Mouse (Mus musculus) heart, embryonic 16.5 days (tissue): ENCODE measurements around the gene Npr2. TPM values are rescaled to one million over a fixed set of nuclear protein-coding genes. Genes with fewer than 3 reads are reported as not detected.

Source experiments
- ATAC-seq: fragments of 200-750 bp; cut with Nextera tagmentation; replicated peaks from 2 replicates; pipeline ENCODE4 v1.8.0; 2017; ENCODE audit warnings: moderate number of reproducible peaks; ENCODE audit not compliant: insufficient read depth, low FRiP score; ENCODE audit errors: extremely low read depth
- H3K27ac ChIP-seq: fragments of 300-500 bp; sonication (generic); 2 replicates; pipeline ENCODE4 v1.5.1; 2014; ENCODE audit warnings: mild to moderate bottlenecking, low read length, control low read depth, moderate library complexity
- H3K27me3 ChIP-seq: fragments of 300-500 bp; sonication (generic); 2 replicates; pipeline ENCODE4 v1.6.1; 2014; ENCODE audit warnings: low read length, mixed read lengths; ENCODE audit not compliant: control insufficient read depth, insufficient read depth
- H3K36me3 ChIP-seq: fragments of 300-500 bp; sonication (generic); 2 replicates; pipeline ENCODE4 v1.6.1; 2014; ENCODE audit not compliant: control insufficient read depth, insufficient read depth
- H3K4me1 ChIP-seq: fragments of 300-500 bp; sonication (generic); 2 replicates; pipeline ENCODE4 v1.6.1; 2014; ENCODE audit warnings: low read length, mixed read lengths; ENCODE audit not compliant: control insufficient read depth, insufficient read depth
- H3K4me2 ChIP-seq: fragments of 300-500 bp; sonication (generic); 2 replicates; pipeline ENCODE4 v1.6.1; 2014; ENCODE audit warnings: low read depth, mild to moderate bottlenecking, control low read depth, low read length
- H3K4me3 ChIP-seq: fragments of 300-500 bp; sonication (generic); 2 replicates; pipeline ENCODE4 v1.5.1; 2014; ENCODE audit warnings: mild to moderate bottlenecking, control low read depth, low read length
- H3K9ac ChIP-seq: fragments of 300-500 bp; sonication (generic); 2 replicates; pipeline ENCODE4 v1.6.1; 2014; ENCODE audit warnings: low read length, control low read depth
- H3K9me3 ChIP-seq: fragments of 300-500 bp; sonication (generic); replicated peaks from 2 replicates; pipeline ENCODE4 v1.6.1; 2016; ENCODE audit warnings: low read length; ENCODE audit not compliant: control insufficient read depth
- WGBS: fragments of 180-500 bp; shearing (Covaris S2); extraction: QIAGEN DNeasy Blood & Tissue Kit; methylation state at CpG from one replicate; pipeline ENCODE4 v1.1.7; 2014; 5-methylcytosine and 5-hydroxymethylcytosine counted together
- polyA plus RNA-seq: library from polyadenylated mRNA; unstranded; fragments of >200 nt; fragmentation: Nextera tagmentation; extraction: Ambion mirVana; gene quantifications from 2 replicates; pipeline ENCODE4 v1.2.1, GENCODE M21; 2015

Npr2 gene
- polyA plus RNA-seq, 1 experiment from 2014 or later = 9.1 TPM

GRCm38 (mm10) chr4:43655656-43656338, 24.1 kb downstream of the Npr2 start:
- ATAC-seq = peak; percentile 26
- peak overlapping the region; percentile 68 for H3K4me3 ChIP-seq
- H3K4me2 ChIP-seq = peak overlapping the region; percentile 68
- peaks cover 4% of the 10 kb centered on the region for H3K4me1 ChIP-seq
- no peaks in the 10 kb centered on the region for H3K9me3 ChIP-seq
- peak overlapping the region; percentile 85 for H3K9ac ChIP-seq
- H3K36me3 ChIP-seq = no peaks in the 10 kb centered on the region
- H3K27ac ChIP-seq = peak overlapping the region; percentile 88
- 4% methylated on average over 34 of the region's 34 CpGs for WGBS
- no peaks in the 10 kb centered on the region for H3K27me3 ChIP-seq

- under 1% methylated on average over 34 of the region's 34 CpGs for WGBS
Measured at GRCm38 (mm10) chr4:43656339-43657109, 24.8 kb downstream of the Npr2 start, which contains the start of gene Hint2. Gene Hint2, minus strand, starts transcription at chr4:43656466.

GRCm38 (mm10) chr4:43657146-43657545, 25.4 kb downstream of the Npr2 start:
- Histone ChIP-seq H3K4me3 (peak overlapping the region; percentile 68), H3K4me2 (peak overlapping the region; percentile 68), H3K27ac (no peak overlapping the region), H3K27me3 (peaks cover 5% of the 10 kb centered on the region; the same call in 1 of the 2 replicates), H3K36me3 (no peaks in the 10 kb centered on the region), H3K9ac (peak overlapping the region; percentile 24), H3K9me3 (no peaks in the 10 kb centered on the region), H3K4me1 (peaks cover 4% of the 10 kb centered on the region)
- WGBS = 57% methylated on average over 4 of the region's 4 CpGs
- ATAC-seq = no peak

More at GRCm38 (mm10) chr4:43656339-43657109, 24.8 kb downstream of the Npr2 start, which contains the start of gene Hint2:
- ATAC-seq = peak; percentile 96
- Histone ChIP-seq H3K27me3 (no peaks in the 10 kb centered on the region), H3K27ac (peak within 1 kb of the TSS; percentile 88), H3K9ac (peak within 1 kb of the TSS; percentile 85), H3K4me3 (peak within 1 kb of the TSS; percentile 68), H3K4me2 (peak within 1 kb of the TSS; percentile 68), H3K36me3 (no peaks in the 10 kb centered on the region), H3K4me1 (peaks cover 4% of the 10 kb centered on the region), H3K9me3 (no peaks in the 10 kb centered on the region)

- H3K9ac ChIP-seq = no peak overlapping the region
- no peak for ATAC-seq
- H3K4me3 ChIP-seq = no peak overlapping the region
- no peaks in the 10 kb centered on the region for H3K9me3 ChIP-seq
- no peak overlapping the region for H3K27ac ChIP-seq
- peaks cover 9% of the 10 kb centered on the region for H3K4me1 ChIP-seq
- no peaks in the 10 kb centered on the region for H3K36me3 ChIP-seq
- WGBS = 15% methylated on average over 4 of the region's 4 CpGs
- H3K27me3 ChIP-seq = peaks cover 16% of the 10 kb centered on the region
- H3K4me2 ChIP-seq = no peak overlapping the region
Measured at GRCm38 (mm10) chr4:43666412-43666811, 34.7 kb downstream of the Npr2 start.

GRCm38 (mm10) chr4:43668782-43669427, 37.2 kb downstream of the Npr2 start, which contains the start of the genes Tmem8b and Fam221b:
Gene Tmem8b, plus strand, starts transcription at chr4:43668971.
Gene Fam221b, minus strand, starts transcription at chr4:43669145.
- ATAC-seq = peak; percentile 93

GRCm38 (mm10) chr4:43669428-43669794, 37.7 kb downstream of the Npr2 start:
- peaks cover 12% of the 10 kb centered on the region for H3K4me1 ChIP-seq
- H3K27me3 ChIP-seq = peaks cover 5% of the 10 kb centered on the region; the same call in 1 of the 2 replicates
- WGBS = 2% methylated on average over 21 of the region's 25 CpGs
- H3K36me3 ChIP-seq = no peaks in the 10 kb centered on the region
- H3K27ac ChIP-seq = peak overlapping the region; percentile 38
- H3K9me3 ChIP-seq = no peaks in the 10 kb centered on the region
- peak overlapping the region; percentile 86 for H3K9ac ChIP-seq
- peak overlapping the region; percentile 62 for H3K4me2 ChIP-seq
- ATAC-seq = peak; percentile 77
- H3K4me3 ChIP-seq = peak overlapping the region; percentile 66

More at GRCm38 (mm10) chr4:43668782-43669427, 37.2 kb downstream of the Npr2 start, which contains the start of the genes Tmem8b and Fam221b:
- H3K27ac ChIP-seq = peak within 1 kb of the TSS; percentile 38
- H3K27me3 ChIP-seq = peaks cover 5% of the 10 kb centered on the region; the same call in 1 of the 2 replicates
- H3K4me2 ChIP-seq = peak within 1 kb of the TSS; percentile 62
- H3K4me1 ChIP-seq = peaks cover 12% of the 10 kb centered on the region
- no peaks in the 10 kb centered on the region for H3K36me3 ChIP-seq
- 4% methylated on average over 34 of the region's 41 CpGs for WGBS
- H3K9me3 ChIP-seq = no peaks in the 10 kb centered on the region
- peak within 1 kb of the TSS; percentile 66 for H3K4me3 ChIP-seq
- peak within 1 kb of the TSS; percentile 86 for H3K9ac ChIP-seq

- Histone ChIP-seq H3K9me3 (no peaks in the 10 kb centered on the region), H3K27ac (no peak overlapping the region), H3K4me2 (no peak overlapping the region), H3K4me1 (peaks cover 12% of the 10 kb centered on the region), H3K4me3 (no peak overlapping the region), H3K27me3 (no peaks in the 10 kb centered on the region), H3K36me3 (no peaks in the 10 kb centered on the region), H3K9ac (no peak overlapping the region)
- ATAC-seq = no peak
- 8% methylated on average over 2 of the region's 2 CpGs for WGBS
Measured at GRCm38 (mm10) chr4:43672070-43672469, 40.3 kb downstream of the Npr2 start.

- H3K9ac ChIP-seq = no peak overlapping the region
- no peak overlapping the region for H3K27ac ChIP-seq
- H3K9me3 ChIP-seq = no peaks in the 10 kb centered on the region
- no peaks in the 10 kb centered on the region for H3K36me3 ChIP-seq
- ATAC-seq = no peak
- no peak overlapping the region for H3K4me3 ChIP-seq
- no peak overlapping the region for H3K4me2 ChIP-seq
- H3K27me3 ChIP-seq = no peaks in the 10 kb centered on the region
- peaks cover 12% of the 10 kb centered on the region for H3K4me1 ChIP-seq
- 80% methylated on average over 8 of the region's 8 CpGs for WGBS
Measured at GRCm38 (mm10) chr4:43673703-43674102, 42.0 kb downstream of the Npr2 start.
